Mouse (Mus musculus) frontal cortex, adult (tissue): ENCODE results near the gene Erg.
A peak's percentile ranks its signal among the peaks of the same experiment; 100 is the strongest.

Source experiments
- ATAC-seq: cut with Nextera tagmentation; 2 replicates; pipeline ENCODE4 v1.9.2; 2017; ENCODE audit warnings: mild to moderate bottlenecking, moderate library complexity, mixed read lengths; ENCODE audit not compliant: low TSS enrichment

The Erg gene

DNA sequence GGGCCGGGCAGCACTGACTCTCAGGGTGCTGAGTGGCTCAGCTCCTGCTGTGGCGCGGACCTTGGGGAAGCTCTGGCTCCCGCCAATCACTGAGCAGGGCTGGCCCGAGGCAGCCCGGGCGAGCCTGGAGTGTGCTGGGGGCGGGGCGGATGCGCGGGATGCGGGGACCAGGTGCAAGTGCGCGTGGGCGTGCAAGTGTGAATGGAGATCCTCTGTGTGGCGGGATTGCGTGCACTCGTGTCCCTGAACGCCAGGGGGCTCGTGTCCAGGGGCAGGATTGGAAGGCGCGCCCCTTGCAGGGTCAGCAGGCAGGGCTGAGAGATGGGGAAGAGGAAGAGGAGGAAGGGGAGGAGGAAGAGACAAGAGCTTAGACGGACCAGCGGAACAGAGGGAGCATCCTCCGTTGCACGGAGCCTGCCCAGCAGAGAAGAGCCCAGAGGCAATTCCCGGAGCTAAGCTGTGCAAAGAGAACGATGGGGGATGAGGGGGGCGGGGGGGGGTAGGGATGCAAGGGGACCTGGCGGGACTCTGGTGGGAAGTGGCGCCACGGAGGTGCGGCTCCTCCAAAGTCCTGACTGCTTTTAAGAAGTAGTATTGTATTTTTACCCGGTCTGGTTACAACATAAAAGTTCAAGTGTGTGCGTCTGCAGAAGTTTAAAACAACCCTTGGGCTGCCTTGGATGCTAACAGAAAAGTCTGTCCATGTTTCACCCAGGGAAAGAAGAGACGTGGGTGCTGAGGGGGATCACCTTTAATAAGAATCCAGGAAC lies 667 bp downstream of the Erg start:
- no peak; the same call in 1 of the 2 replicates for ATAC-seq

GRCm38 (mm10) chr16:95584751-95585528 lies 1.5 kb downstream of the Erg start:
- no peak for ATAC-seq

DNA sequence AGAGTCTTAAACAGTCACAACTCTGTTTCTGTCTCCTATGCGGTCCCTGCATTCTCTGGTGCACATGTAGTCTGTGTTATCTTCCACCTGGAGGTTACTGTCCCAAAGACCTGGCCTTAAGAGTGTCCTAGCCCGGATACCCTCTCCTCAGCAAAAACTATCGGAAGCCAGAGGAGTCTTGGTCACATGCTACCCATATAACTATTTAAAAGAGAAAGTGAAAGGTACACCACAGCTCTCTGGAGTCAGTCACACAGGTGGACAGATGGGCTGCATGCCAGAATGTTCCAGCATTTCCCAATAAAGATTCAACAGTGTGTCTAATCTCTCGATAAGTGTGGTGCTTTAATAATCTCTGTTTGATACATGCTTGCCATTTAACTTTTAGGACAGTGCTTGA lies 7.1 kb downstream of the Erg start:
- ATAC-seq, result no peak

GRCm38 (mm10) chr16:95573163-95573562 lies 13.2 kb downstream of the Erg start:
- peak; percentile 88 for ATAC-seq

DNA sequence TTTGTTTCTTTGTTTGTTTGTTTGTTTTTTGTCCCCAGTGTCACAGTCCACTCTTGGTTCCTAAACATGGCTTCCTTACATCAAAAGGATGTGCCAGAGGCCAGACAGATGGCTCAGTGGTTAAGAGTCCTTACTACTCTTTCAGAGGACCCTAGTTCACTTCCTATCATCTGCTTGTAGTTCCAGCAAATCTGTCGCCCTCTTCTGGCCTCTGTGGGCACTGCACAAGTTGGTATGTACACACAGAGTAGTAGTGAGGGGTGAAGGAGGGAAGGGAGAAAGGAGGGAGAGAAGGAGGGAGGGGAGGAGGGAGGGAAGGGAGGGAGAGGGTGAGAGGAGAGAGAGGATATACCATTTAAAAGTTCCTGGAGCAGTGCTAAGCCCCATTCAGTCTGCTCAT lies 15.8 kb downstream of the Erg start:
- no peak for ATAC-seq

DNA sequence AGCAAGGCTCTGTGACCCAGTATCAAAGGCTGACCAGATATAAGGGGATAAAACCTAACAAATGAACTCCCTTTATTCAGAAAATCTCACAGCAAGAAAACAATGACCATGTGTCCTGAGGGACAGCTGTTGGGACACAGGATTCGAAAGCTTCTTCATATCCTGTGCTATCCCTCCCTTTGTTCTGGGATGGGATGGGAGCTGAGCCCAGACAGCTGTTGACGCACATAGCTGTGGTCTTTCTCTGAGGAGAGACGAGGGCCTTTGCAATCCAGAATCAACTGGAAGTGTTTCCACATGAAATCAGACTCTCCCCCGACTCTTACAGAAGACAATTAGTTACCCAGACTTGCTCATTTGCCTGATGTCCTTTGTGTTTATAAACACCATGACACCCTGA lies 29.6 kb downstream of the Erg start:
- ATAC-seq, result no peak

- ATAC-seq, result no peak
These were observed 33.3 kb downstream of the Erg start for GRCm38 (mm10) chr16:95553136-95553535.

DNA sequence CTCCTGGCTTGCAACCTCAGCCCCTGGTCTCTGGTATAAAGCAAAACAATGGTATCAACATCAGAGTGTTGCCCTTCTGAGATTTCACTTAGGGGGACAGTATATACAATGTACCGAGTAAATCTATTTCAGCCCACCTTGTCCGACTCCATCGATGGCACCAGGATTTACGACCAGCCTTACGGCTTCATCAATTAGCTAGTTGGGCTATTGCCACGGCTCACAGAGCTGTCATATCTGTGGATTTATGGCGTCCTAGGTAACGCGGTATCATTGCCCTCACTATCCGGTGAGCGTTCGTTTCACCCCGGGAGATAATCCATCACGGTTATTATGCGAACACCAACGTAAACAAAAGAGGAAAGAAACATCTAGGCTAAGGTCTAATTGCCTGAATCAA lies 33.9 kb downstream of the Erg start:
- ATAC-seq, result no peak

- ATAC-seq, result no peak
These were observed 35.9 kb downstream of the Erg start for GRCm38 (mm10) chr16:95550496-95550895.

DNA sequence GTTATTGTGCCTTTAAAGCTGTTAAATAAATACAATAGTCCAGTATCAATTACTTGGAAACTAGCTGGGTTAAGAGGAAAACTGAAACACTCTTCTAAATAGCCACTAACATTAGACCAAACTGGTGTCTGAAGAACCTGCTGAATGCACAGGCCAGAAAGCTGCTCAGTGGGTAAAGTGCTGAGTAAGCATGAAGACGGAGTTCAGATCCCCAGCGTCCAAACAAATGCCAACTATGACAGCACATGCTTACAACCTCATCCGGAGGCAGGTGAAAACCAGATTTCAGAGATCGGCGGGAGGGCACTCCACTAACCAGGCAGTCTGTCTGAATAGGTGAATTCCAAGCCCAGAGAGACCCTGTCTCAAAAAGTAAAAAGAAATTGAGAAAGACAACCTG lies 41.6 kb downstream of the Erg start:
- no peak for ATAC-seq

DNA sequence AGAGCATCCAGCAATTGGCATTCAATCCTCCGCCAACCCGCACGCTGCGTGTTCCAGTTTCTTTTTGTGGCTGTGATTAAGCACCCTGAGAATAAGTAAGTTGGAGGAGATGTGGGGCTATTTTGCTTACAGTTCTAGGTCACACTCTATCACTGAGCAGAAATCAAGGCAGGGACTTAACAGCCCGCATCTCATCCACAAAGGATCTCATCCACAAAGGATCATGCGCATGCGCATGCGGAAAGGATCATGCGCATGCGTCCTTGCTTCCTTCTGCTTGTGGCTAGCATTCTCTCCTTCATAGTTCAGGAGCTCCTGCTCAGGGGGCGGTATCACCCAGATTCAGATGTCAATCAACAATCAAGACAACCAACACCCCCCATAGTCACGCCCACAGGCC lies 42.9 kb downstream of the Erg start:
- peak; percentile 94 for ATAC-seq

- peak; percentile 44; the same call in 1 of the 2 replicates for ATAC-seq
These were observed 51.2 kb downstream of the Erg start for GRCm38 (mm10) chr16:95535151-95535550.

- ATAC-seq, result no peak
These were observed 53.9 kb downstream of the Erg start for GRCm38 (mm10) chr16:95532387-95533077.

- no peak for ATAC-seq
These were observed 58.8 kb downstream of the Erg start for GRCm38 (mm10) chr16:95527561-95527960.

- no peak for ATAC-seq
These were observed 66.9 kb downstream of the Erg start for GRCm38 (mm10) chr16:95519520-95519919.

DNA sequence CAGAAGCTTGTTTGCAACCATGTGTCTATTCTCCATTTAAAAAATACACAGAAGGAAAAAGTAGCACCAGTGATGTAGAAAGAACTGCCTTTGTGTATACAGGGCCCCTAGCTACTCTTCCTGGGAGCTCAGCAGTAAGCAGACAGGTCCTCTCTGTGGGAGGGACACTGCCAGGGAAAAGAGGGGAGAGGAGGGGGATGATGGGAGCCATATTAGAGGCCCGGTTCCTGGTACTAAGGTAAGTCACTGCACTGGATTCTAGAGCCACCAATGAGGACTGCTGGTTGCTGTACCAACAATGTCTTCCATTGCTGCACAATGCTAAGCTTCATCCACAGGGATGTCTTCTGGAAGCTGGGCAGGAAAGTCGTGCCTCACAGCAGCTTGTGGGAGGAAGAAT lies 80.3 kb downstream of the Erg start:
- ATAC-seq, result no peak

GRCm38 (mm10) chr16:95496582-95497300 lies 89.7 kb downstream of the Erg start:
- no peak for ATAC-seq

GRCm38 (mm10) chr16:95494108-95494507 lies 92.3 kb downstream of the Erg start:
- no peak for ATAC-seq

DNA sequence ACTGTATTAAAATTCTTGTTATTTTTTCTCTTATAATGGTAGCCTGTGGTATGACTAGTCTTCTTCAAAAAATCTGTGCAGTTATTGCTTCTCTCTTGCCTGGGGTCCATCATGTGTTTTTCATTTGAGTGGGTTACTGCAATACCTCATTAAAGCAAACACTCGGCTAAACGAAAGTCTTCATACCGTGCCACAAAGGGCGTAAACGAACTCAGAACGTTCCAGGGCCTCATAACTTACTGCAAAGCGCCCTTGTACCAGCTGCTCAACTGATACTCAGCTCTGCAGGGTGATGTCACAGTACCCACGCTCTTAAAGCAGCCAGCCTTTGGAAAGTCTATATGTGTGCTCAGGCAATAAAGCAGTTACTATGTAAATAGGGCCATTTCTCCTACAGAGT lies 93.1 kb downstream of the Erg start:
- no peak for ATAC-seq

DNA sequence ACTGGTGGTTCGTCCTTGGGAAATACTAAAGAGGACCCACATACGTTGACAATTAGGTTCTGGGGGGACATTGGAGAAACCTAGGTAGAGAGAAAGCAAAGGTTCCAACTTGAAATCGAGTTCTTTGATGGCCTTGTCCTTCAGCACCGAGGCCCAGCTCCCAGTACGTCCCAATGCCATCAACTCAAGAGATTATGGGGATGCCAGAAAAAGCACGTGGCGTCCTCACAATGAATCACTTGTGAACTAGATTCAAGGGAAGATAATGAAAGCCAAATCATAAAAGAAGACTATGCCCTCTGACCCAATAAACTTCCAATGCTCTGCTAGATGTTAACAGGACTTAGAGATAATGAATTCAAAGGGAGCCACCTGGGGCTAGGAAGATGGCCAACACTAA lies 94.2 kb downstream of the Erg start:
- ATAC-seq, result no peak

DNA sequence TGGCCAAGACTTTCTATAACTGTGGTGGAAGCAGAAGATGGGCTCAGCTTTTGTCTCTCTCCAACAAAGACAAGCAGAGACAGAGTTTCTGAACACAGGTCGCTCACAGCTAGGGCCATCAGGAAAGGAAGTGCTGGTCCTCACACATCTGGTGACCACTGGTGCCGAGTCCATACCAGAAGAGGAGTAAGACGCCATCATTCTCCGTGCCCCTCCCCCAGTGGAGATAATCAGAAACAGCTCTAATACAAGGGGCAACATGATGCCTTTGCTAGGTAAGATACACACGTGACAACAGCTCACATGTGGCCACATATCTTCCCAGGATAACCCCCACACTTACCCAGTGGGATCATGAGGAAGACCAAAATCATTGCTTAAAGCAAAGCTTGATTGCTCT lies 96.0 kb downstream of the Erg start:
- no peak for ATAC-seq
